Mouse (Mus musculus): Measurements from ENCODE around the gene Efcab9. TPM values are rescaled to one million over a fixed set of nuclear protein-coding genes. Genes with fewer than 3 reads are reported as not detected.

Efcab9 gene
- polyA plus RNA-seq, 1 experiment = not detected

DNA sequence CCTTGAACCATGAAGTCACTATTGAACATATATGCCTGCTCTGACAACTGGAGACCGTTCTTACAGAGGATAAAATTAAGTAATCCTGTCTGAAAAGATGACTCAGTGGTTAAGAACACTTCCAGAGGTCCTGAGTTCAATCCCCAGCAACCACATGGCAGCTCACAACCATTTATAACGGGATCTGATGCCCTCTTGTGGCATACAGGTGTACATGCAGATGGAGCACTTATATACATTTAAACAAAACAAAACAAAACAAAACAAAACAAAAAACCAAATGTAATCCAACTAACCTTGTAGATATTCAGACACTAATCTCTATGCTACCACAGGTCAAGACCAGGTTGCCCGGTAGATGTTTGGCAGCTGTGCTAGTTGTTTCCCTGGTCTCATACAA is 44.4 kb downstream of the Efcab9 start:
- TF ChIP-seq CTCF (IDR thresholded peaks at IDR 0.05; ENCODE audit: insufficient read depth, low read length) (no peak), POLR2A (IDR thresholded peaks at IDR 0.05; ENCODE audit: borderline replicate concordance, extremely low read depth, low read depth, low read length) (no peak)
- 92% methylated on average over 3 of the region's 3 CpGs for WGBS
- DNase-seq = no peak
- Histone ChIP-seq H3K4me3 (replicated peaks; ENCODE audit: extremely low read depth, low read depth, low read length) (no peak overlapping the region), H3K4me1 (ENCODE audit: control insufficient read depth, insufficient read depth, low read length) (peaks cover 9% of the 10 kb centered on the region)

DNA sequence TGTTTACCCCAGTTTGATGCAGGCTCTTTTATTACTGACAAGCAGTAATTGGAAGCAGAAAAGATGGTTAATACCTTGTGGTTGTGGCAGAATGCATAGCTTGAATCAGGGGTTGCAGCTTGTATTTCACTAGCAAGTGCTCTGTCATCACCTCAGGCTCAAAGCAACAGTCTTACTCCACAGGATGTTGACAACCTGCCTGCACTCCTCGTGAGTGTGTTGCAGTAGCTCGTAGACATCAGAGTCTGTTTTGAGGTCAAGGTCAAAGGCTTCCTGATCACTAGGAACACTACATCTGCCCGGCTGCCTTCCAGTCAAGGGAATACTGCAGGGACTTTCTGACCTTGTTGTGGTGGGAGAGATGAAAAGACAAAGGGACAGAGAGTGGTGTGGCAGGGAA is 45.3 kb downstream of the Efcab9 start:
- 30% methylated on average over 3 of the region's 3 CpGs for WGBS
- H3K4me3 ChIP-seq (replicated peaks; ENCODE audit: extremely low read depth, low read depth, low read length) = no peak overlapping the region
- no peak for DNase-seq
- peaks cover 9% of the 10 kb centered on the region for H3K4me1 ChIP-seq (ENCODE audit: control insufficient read depth, insufficient read depth, low read length)
- no peak for TF ChIP-seq CTCF (IDR thresholded peaks at IDR 0.05; ENCODE audit: insufficient read depth, low read length)
- no peak for TF ChIP-seq POLR2A (IDR thresholded peaks at IDR 0.05; ENCODE audit: borderline replicate concordance, extremely low read depth, low read depth, low read length)

DNA sequence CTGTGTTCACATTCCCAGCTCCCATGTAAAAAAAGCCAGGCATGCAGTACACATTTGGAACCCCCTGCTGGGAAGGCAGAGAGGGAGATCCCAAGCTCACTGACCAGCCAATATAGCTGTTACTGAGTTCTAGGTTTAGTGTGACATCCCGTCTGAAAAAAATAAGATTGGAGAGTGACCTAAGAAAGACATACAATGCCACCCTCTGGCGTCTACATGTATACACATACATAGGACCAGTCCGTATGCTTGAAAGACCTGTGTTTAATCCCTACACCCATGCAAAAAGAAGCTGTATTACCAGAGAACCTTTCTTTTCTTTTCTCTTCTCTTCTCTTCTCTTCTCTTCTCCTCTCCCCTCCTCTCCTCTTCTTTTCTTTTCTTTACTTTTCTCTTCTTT is 46.6 kb downstream of the Efcab9 start:
- no peak for DNase-seq
- Histone ChIP-seq H3K4me3 (replicated peaks; ENCODE audit: extremely low read depth, low read depth, low read length) (no peak overlapping the region), H3K4me1 (ENCODE audit: control insufficient read depth, insufficient read depth, low read length) (peaks cover 9% of the 10 kb centered on the region)
- TF ChIP-seq POLR2A (IDR thresholded peaks at IDR 0.05; ENCODE audit: borderline replicate concordance, extremely low read depth, low read depth, low read length) (no peak), CTCF (IDR thresholded peaks at IDR 0.05; ENCODE audit: insufficient read depth, low read length) (no peak)
- WGBS = 50% methylated on average over 3 of the region's 3 CpGs

DNA sequence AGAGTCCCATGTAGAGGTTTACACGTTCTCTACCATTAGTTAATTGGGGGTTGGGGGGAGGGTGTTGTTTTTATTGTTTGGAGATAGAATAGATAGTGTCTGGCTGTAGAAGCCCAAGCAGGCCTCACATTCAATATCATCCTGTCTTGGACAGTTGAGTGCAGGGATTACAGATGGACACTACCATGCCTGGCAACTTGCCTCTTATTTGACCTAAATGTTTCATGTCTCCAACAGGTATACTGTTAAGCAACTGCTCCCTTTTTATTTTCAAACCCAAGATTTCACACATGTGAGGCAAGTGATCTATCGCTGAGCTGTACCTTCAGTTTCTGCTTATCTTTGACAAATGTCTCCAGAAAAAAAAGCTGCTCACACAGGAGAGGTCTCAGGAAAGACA is 50.4 kb downstream of the Efcab9 start:
- Histone ChIP-seq H3K4me3 (replicated peaks; ENCODE audit: extremely low read depth, low read depth, low read length) (no peak overlapping the region), H3K4me1 (ENCODE audit: control insufficient read depth, insufficient read depth, low read length) (peaks cover 1% of the 10 kb centered on the region; the same call in 1 of the 2 replicates)
- DNase-seq = no peak
- TF ChIP-seq POLR2A (IDR thresholded peaks at IDR 0.05; ENCODE audit: borderline replicate concordance, extremely low read depth, low read depth, low read length) = no peak
- TF ChIP-seq CTCF (IDR thresholded peaks at IDR 0.05; ENCODE audit: insufficient read depth, low read length) = no peak
- WGBS = 60% methylated on average over 2 of the region's 2 CpGs

DNA sequence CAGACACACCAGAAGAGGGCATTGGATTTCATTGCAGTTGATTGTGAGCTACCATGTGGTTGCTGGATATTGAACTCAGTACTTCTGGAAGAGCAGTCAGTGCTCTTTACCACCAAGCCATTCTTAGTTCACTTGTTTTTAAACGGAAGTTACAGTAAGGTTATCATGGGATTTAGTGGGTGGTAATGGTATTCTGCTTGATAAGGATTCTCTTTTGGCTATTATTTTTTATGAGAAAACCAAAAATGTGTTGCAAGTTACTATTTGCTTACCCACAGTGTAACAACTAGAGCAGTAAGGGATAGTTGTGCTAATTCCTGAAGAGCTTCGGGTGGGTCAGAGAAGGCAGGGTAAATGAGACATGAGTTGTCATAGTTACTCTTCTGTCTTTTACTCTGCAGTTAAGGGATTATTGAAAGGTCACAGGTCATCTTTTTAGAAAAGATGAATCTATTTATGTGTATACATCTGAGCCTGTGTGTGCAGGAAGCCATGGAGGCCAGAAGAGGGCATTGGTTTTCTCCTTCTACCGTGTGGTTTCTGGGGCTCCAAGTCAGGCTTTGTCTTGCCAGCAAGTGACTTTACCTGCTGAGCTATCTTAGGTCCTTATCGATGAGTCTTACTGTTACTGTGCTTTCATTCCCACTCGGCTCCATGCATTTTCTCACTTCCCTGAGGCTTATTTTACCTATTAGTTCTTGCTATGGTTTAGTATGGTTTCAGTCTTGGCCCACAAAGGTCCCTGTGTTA is 56.2 kb downstream of the Efcab9 start:
- WGBS = 82% methylated on average over 5 of the region's 5 CpGs
- Histone ChIP-seq H3K4me1 (ENCODE audit: control insufficient read depth, insufficient read depth, low read length) (no peaks in the 10 kb centered on the region; the same call in 1 of the 2 replicates), H3K4me3 (replicated peaks; ENCODE audit: extremely low read depth, low read depth, low read length) (no peak overlapping the region)
- TF ChIP-seq POLR2A (IDR thresholded peaks at IDR 0.05; ENCODE audit: borderline replicate concordance, extremely low read depth, low read depth, low read length) = no peak
- TF ChIP-seq CTCF (IDR thresholded peaks at IDR 0.05; ENCODE audit: insufficient read depth, low read length) = no peak
- no peak for DNase-seq

DNA sequence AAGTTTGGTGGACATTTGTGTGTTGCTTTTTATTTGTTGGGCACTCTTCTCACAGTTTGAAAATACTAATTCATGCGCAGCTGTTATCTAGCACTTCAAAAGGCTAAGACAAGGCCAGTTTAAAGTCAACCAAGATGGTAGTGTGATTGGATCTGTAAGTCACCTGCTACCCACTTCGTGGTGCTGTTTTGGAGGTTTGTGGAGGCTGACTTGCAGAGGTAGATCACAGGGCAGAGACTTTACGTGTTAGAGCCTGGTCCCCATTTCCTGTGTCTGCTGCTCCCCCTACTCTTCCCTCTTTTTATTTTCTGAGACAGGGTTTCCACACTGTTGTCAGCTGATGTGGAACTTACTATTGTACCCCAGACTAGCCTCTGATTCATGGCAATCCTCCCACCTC is 57.2 kb downstream of the Efcab9 start:
- Histone ChIP-seq H3K4me3 (replicated peaks; ENCODE audit: extremely low read depth, low read depth, low read length) (no peak overlapping the region), H3K4me1 (ENCODE audit: control insufficient read depth, insufficient read depth, low read length) (no peaks in the 10 kb centered on the region; the same call in 1 of the 2 replicates)
- DNase-seq = no peak
- no peak for TF ChIP-seq CTCF (IDR thresholded peaks at IDR 0.05; ENCODE audit: insufficient read depth, low read length)
- TF ChIP-seq POLR2A (IDR thresholded peaks at IDR 0.05; ENCODE audit: borderline replicate concordance, extremely low read depth, low read depth, low read length) = no peak
- WGBS = 74% methylated on average over 3 of the region's 3 CpGs

Other genes with a start within 250 kb of the Efcab9 start
- 5,782 and 18,923 TPM in 2 replicates for gene Hba-a1, start 248.6 kb downstream of the Efcab9 start, polyA plus RNA-seq (2012; rRNA removed)
- 0.60 and 1.6 TPM in 2 replicates for gene Hbq1b, start 245.1 kb downstream of the Efcab9 start, polyA plus RNA-seq (2012; rRNA removed)
- gene Hba-a2, start 235.6 kb downstream of the Efcab9 start, polyA plus RNA-seq (2012; rRNA removed) = 11,114 and 27,871 TPM in 2 replicates
- gene Hbq1a, start 232.0 kb downstream of the Efcab9 start, polyA plus RNA-seq (2012; rRNA removed) = 1.1 and 1.3 TPM in 2 replicates
- 8.1 and 10.7 TPM in 2 replicates for gene Sh3pxd2b, start 184.3 kb downstream of the Efcab9 start, polyA plus RNA-seq (2012; rRNA removed)
- 8.8 and 11.8 TPM in 2 replicates for gene Ubtd2, start 76.7 kb downstream of the Efcab9 start, polyA plus RNA-seq (2012; rRNA removed)
- gene Stk10, start 1.2 kb upstream of the Efcab9 start, polyA plus RNA-seq (2012; rRNA removed) = 19.4 and 22.8 TPM in 2 replicates
- 34.3 and 49.2 TPM in 2 replicates for gene Fbxw11, start 110.6 kb upstream of the Efcab9 start, polyA plus RNA-seq (2012; rRNA removed)

Measured in lung, adult 2 months (tissue).